Mouse (Mus musculus): ENCODE data around the gene Cyp4f16.
A peak's percentile ranks its signal among the peaks of the same experiment; 100 is the strongest.

DNA sequence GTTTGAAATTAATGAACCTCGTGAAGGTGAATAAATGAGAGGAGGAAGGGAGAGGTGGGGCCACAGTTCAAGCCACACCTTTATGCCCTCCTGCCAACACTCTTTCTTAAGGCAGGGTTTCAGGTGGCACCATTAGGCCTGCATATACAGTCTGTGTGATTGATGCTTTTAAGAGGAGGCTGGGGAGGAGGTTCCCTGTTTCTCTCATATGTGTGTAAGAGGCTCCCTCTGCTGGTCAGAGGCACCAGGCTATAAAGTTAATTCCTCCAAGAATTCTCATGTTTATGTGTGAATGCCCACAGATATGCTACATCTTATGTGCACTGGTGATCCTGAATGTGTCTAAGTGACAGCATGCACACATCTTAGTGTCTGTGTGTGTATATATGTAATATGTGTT lies 41.8 kb upstream of the Cyp4f16 start:
- TF ChIP-seq CTCF (IDR thresholded peaks at IDR 0.05) (peak; percentile 85), EP300 (IDR thresholded peaks at IDR 0.05) (no peak)

Data from lung, postnatal 0 days (tissue).